In genomic region chr15:102742589-102742988, GRCm38 (mm10) we compare ENCODE assay signal across 8 mouse cellular contexts. TPM values are rescaled to one million over a fixed set of nuclear protein-coding genes. Genes with fewer than 3 reads are reported as not detected.
A peak's percentile ranks its signal among the peaks of the same experiment; 100 is the strongest.
DNase-seq lines count a peak whose midpoint lies in the region; ATAC-seq lines count a peak whose summit lies in the region.

No protein-coding gene starts in this region.

- no peak overlapping the region for H3K4me2 ChIP-seq in midbrain, embryonic 15.5 days

- no peaks in the 10 kb centered on the region for H3K9me3 ChIP-seq in embryonic facial prominence, embryonic 10.5 days
- no peaks in the 10 kb centered on the region for H3K9me3 ChIP-seq in limb, embryonic 10.5 days (replicated peaks)
- no peaks in the 10 kb centered on the region for H3K9me3 ChIP-seq in midbrain, embryonic 15.5 days

- ATAC-seq in granulocyte monocyte progenitor cell, adult 5-6 weeks (replicated peaks; ENCODE audit: poor library complexity, severe bottlenecking), result peak; percentile 80
- ATAC-seq in midbrain, embryonic 15.5 days (replicated peaks), result 0 out of 2 replicates have a peak, but pooled peaks have one; percentile 28

- peak; percentile 98 for DNase-seq in 3T3-L1 (ENCODE audit: low read depth, low spot score)
- DNase-seq in adrenal gland, postnatal 14 days, result peak; percentile 95
- DNase-seq in embryonic facial prominence, embryonic 10.5 days (ENCODE audit: low spot score), result peak; percentile 93
- DNase-seq in kidney, adult 18-20 months, result peak; percentile 92
- peak; percentile 93 for DNase-seq in limb, embryonic 10.5 days (ENCODE audit: low spot score)
- peak; percentile 74 to 90 for DNase-seq in spleen, adult 18-20 months

- whole genome bisulfite sequencing in embryonic facial prominence, embryonic 10.5 days, result under 1% methylated on average over 10 of the region's 10 CpGs
- WGBS in limb, embryonic 10.5 days, result 1% methylated on average over 10 of the region's 10 CpGs
- whole genome bisulfite sequencing in midbrain, embryonic 15.5 days, result 0% methylated on average over 10 of the region's 10 CpGs

- H3K4me1 ChIP-seq in embryonic facial prominence, embryonic 10.5 days, result peaks cover 34% of the 10 kb centered on the region
- H3K4me1 ChIP-seq in limb, embryonic 10.5 days, result peaks cover 61% of the 10 kb centered on the region
- peaks cover 53% of the 10 kb centered on the region for H3K4me1 ChIP-seq in midbrain, embryonic 15.5 days

- H3K4me3 ChIP-seq in embryonic facial prominence, embryonic 10.5 days, result no peak overlapping the region
- H3K4me3 ChIP-seq in limb, embryonic 10.5 days, result no peak overlapping the region
- H3K4me3 ChIP-seq in midbrain, embryonic 15.5 days, result no peak overlapping the region

- H3K27ac ChIP-seq in embryonic facial prominence, embryonic 10.5 days (replicated peaks), result no peak overlapping the region
- H3K27ac ChIP-seq in limb, embryonic 10.5 days, result peak overlapping the region; percentile 95
- H3K27ac ChIP-seq in midbrain, embryonic 15.5 days, result peak overlapping the region; percentile 98

- H3K27me3 ChIP-seq in embryonic facial prominence, embryonic 10.5 days (replicated peaks; ENCODE audit: low read depth, poor library complexity, severe bottlenecking), result peaks cover 98% of the 10 kb centered on the region
- peaks cover 67% of the 10 kb centered on the region for H3K27me3 ChIP-seq in limb, embryonic 10.5 days (ENCODE audit: low read depth, poor library complexity, severe bottlenecking)
- H3K27me3 ChIP-seq in midbrain, embryonic 15.5 days (replicated peaks), result no peaks in the 10 kb centered on the region

- H3K9ac ChIP-seq in midbrain, embryonic 15.5 days, result no peak overlapping the region

- no peaks in the 10 kb centered on the region for H3K36me3 ChIP-seq in embryonic facial prominence, embryonic 10.5 days (replicated peaks)
- H3K36me3 ChIP-seq in limb, embryonic 10.5 days, result no peaks in the 10 kb centered on the region
- H3K36me3 ChIP-seq in midbrain, embryonic 15.5 days (replicated peaks), result no peaks in the 10 kb centered on the region

RNA-seq across cellular contexts. Expression of gene Calcoco1, which starts 20.6 kb away (rescaled TPM):
- total RNA-seq in adrenal gland, postnatal 14 days (2021), result 85.8 and 96.7 TPM in 2 replicates
- polyA plus RNA-seq in embryonic facial prominence, embryonic 10.5 days (2016; fragmentation: Nextera tagmentation; extraction: Ambion mirVana), result 33.9 and 36.4 TPM in 2 replicates
- total RNA-seq in granulocyte monocyte progenitor cell, adult 5-6 weeks (2014; fragmentation: Nextera tagmentation), result 10.8 and 19.3 TPM in 2 replicates
- 5.1 and 12.2 TPM in 2 replicates for total RNA-seq in granulocyte monocyte progenitor cell, adult 5-6 weeks (2017)
- 26.3 and 33.5 TPM in 2 replicates for polyA plus RNA-seq in limb, embryonic 10.5 days (2016; fragmentation: Nextera tagmentation; extraction: Ambion mirVana)
- 41.9 and 43.0 TPM in 2 replicates for polyA plus RNA-seq in midbrain, embryonic 15.5 days (2015; fragmentation: Nextera tagmentation; extraction: Ambion mirVana)
